Mouse (Mus musculus) ES-Bruce4 (cell line): Measurements from ENCODE around the gene Fkbp5. TPM values are rescaled to one million over a fixed set of nuclear protein-coding genes. Genes with fewer than 3 reads are reported as not detected.

Experiments used
- H3K27ac ChIP-seq: 2 replicates; pipeline ENCODE4 v1.5.1; 2012; ENCODE audit warnings: low read length, inconsistent platforms; ENCODE audit not compliant: insufficient read depth
- H3K27me3 ChIP-seq: 2 replicates; pipeline ENCODE4 v1.6.1; 2012; ENCODE audit warnings: mild to moderate bottlenecking, low read length, inconsistent platforms; ENCODE audit not compliant: control insufficient read depth, poor library complexity, insufficient read depth, severe bottlenecking
- H3K36me3 ChIP-seq: 2 replicates; pipeline ENCODE4 v1.6.1; 2012; ENCODE audit warnings: inconsistent platforms, mild to moderate bottlenecking, low read length, moderate library complexity; ENCODE audit not compliant: control insufficient read depth, poor library complexity, insufficient read depth, severe bottlenecking
- H3K4me1 ChIP-seq: one replicate; pipeline ENCODE4 v1.8.1; 2011; ENCODE audit warnings: low read length; ENCODE audit not compliant: control insufficient read depth, insufficient read depth
- H3K4me3 ChIP-seq: 2 replicates; pipeline ENCODE4 v1.5.1; 2011; ENCODE audit warnings: low read depth, mild to moderate bottlenecking, low read length
- H3K9ac ChIP-seq: 2 replicates; pipeline ENCODE4 v1.6.1; 2012; ENCODE audit warnings: low read depth, mild to moderate bottlenecking, inconsistent platforms; ENCODE audit not compliant: poor library complexity, severe bottlenecking
- H3K9me3 ChIP-seq: replicated peaks from 2 replicates; pipeline ENCODE4 v1.6.1; 2012; ENCODE audit warnings: mild to moderate bottlenecking, low read length, inconsistent platforms; ENCODE audit not compliant: control insufficient read depth, poor library complexity, insufficient read depth, severe bottlenecking
- CTCF ChIP-seq: IDR thresholded peaks from one replicate; pipeline ENCODE4 v1.8.1; 2011; ENCODE audit warnings: low read depth, low read length
- EP300 ChIP-seq: IDR thresholded peaks from 2 replicates; pipeline ENCODE4 v1.6.1; 2011; ENCODE audit warnings: low read depth, low read length; ENCODE audit not compliant: insufficient read depth
- POLR2A ChIP-seq: IDR thresholded peaks from one replicate; pipeline ENCODE4 v1.8.1; 2011; ENCODE audit warnings: low read length; ENCODE audit not compliant: insufficient read depth
- polyA plus RNA-seq: library from polyadenylated mRNA; stranded (reverse); fragments of >200 nt; gene quantifications from 2 replicates; pipeline ENCODE4 v1.2.4, GENCODE M21; 2011; ENCODE audit warnings: low read depth; ENCODE audit not compliant: missing spikeins, insufficient read depth, insufficient read length

The Fkbp5 gene
- polyA plus RNA-seq, 1 experiment: 67.1 TPM

DNA sequence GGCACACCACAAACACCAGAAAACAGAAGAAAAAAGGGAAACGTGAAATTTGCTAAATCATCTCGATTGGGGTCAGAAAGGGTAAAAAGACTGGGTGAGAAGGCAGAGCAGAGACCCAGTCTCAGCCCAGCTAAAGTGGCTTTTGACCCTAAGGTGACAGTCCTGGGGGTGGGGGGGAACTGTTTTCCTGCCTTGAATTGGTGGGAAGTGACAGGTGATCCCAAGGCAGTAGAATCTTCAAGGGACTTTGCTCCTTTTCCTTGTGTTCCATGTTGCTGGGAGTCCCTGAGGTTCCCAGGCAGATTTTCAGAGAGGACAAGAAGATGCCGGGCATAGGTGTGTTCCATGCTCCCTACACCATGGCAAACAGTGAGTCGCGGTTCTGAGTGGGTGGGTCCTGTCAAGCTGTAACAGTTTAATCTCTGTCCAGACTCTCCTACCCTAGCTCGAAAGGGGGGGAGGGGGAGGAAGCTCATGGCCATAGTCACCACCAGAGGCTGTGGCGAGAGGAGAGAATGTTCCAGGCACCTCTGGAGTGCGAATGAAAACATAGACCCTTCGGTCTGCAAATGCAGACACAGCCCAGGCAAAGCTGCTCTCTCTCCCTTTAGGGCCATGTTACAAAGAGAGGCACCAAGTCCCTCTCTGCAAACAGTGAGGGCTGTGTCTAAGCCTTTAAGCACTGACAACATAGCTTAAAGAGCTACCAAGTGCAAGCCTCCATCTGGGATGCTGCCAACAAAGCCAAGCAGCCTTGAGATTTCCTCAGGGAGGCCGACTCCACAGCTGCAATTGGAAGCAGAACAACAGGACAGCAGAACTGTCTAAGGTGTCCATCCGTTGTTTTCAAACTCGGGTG lies 10.1 kb upstream of the Fkbp5 start:
- H3K9me3 ChIP-seq: no peaks in the 10 kb centered on the region
- no peak overlapping the region for H3K27ac ChIP-seq
- H3K4me3 ChIP-seq: no peak overlapping the region
- H3K36me3 ChIP-seq: no peaks in the 10 kb centered on the region
- peaks cover 4% of the 10 kb centered on the region for H3K4me1 ChIP-seq
- no peak overlapping the region for H3K9ac ChIP-seq
- H3K27me3 ChIP-seq: no peaks in the 10 kb centered on the region
- no peak for TF ChIP-seq POLR2A
- no peak for TF ChIP-seq CTCF
- no peak for TF ChIP-seq EP300

DNA sequence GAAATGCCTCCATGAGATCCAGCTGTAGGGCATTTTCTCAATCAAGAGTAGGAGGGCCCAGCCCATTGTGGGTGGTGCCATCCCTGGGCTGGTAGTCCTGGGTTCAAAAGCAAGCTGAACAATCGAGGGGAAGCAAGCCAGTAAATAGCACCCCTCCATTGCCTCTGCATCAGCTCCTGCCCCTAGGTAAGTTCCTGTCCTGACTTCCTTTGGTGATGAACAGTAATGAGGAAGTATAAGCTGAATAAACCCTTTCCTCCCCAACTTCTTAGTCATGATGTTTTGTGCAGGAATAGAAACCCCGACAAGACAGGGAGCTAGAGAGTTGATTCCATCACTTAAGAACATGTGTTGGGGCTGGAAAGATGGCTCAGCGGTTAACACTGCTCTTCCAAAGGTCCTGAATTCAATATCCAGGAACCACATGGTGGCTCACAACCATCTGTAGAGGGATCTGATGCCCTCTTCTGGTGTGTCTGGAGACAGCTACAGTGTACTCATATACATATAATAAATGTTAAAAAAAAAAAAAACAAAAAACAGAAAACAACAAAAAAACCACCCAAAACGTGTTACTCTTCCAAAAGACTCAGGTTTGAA lies 7.6 kb upstream of the Fkbp5 start:
- no peak for TF ChIP-seq POLR2A
- TF ChIP-seq CTCF: no peak
- no peak for TF ChIP-seq EP300
- H3K27me3 ChIP-seq: no peaks in the 10 kb centered on the region
- H3K9ac ChIP-seq: no peak overlapping the region

GRCm38 (mm10) chr17:28524009-28524695 lies 6.8 kb upstream of the Fkbp5 start:
- Histone ChIP-seq H3K27me3 (no peaks in the 10 kb centered on the region), H3K36me3 (no peaks in the 10 kb centered on the region), H3K9ac (peak overlapping the region; percentile 80), H3K4me1 (peaks cover 4% of the 10 kb centered on the region), H3K27ac (peak overlapping the region; percentile 42; the same call in 1 of the 2 replicates), H3K9me3 (no peaks in the 10 kb centered on the region), H3K4me3 (peak overlapping the region; percentile 59)
- TF ChIP-seq EP300 (no peak), CTCF (no peak), POLR2A (no peak)

More for the DNA sequence above, 7.6 kb upstream of the Fkbp5 start:
- Histone ChIP-seq H3K4me1 (peaks cover 4% of the 10 kb centered on the region), H3K9me3 (no peaks in the 10 kb centered on the region), H3K27ac (no peak overlapping the region), H3K4me3 (no peak overlapping the region), H3K36me3 (no peaks in the 10 kb centered on the region)

GRCm38 (mm10) chr17:28523355-28524008 lies 6.2 kb upstream of the Fkbp5 start:
- Histone ChIP-seq H3K27me3 (no peaks in the 10 kb centered on the region), H3K9me3 (no peaks in the 10 kb centered on the region), H3K4me3 (peak overlapping the region; percentile 91), H3K36me3 (no peaks in the 10 kb centered on the region), H3K9ac (peak overlapping the region; percentile 80), H3K4me1 (peaks cover 6% of the 10 kb centered on the region), H3K27ac (peak overlapping the region; percentile 42)
- no peak for TF ChIP-seq POLR2A
- TF ChIP-seq EP300: no peak
- TF ChIP-seq CTCF: no peak

GRCm38 (mm10) chr17:28522623-28523354 lies 5.5 kb upstream of the Fkbp5 start:
- Histone ChIP-seq H3K9me3 (no peaks in the 10 kb centered on the region), H3K4me1 (peaks cover 6% of the 10 kb centered on the region), H3K9ac (peak overlapping the region; percentile 80), H3K27ac (peak overlapping the region; percentile 51), H3K27me3 (no peaks in the 10 kb centered on the region), H3K36me3 (no peaks in the 10 kb centered on the region), H3K4me3 (peak overlapping the region; percentile 91)
- TF ChIP-seq CTCF (no peak), POLR2A (peak; percentile 86)
